Mouse (Mus musculus) bone marrow, adult 2 months (tissue): Measurements from ENCODE around the gene Lysmd2.

Source experiments
- CTCF ChIP-seq: fragments of 200-500 bp; IDR thresholded peaks from 2 replicates; pipeline ENCODE4 v1.5.1; 2011; ENCODE audit warnings: low read length, control low read depth; ENCODE audit not compliant: control insufficient read depth, insufficient read depth
- POLR2A ChIP-seq: fragments of 200-500 bp; IDR thresholded peaks from 2 replicates; pipeline ENCODE4 v1.6.1; 2011; ENCODE audit warnings: low read depth, mild to moderate bottlenecking, control low read depth, low read length, borderline replicate concordance; ENCODE audit not compliant: control insufficient read depth

DNA sequence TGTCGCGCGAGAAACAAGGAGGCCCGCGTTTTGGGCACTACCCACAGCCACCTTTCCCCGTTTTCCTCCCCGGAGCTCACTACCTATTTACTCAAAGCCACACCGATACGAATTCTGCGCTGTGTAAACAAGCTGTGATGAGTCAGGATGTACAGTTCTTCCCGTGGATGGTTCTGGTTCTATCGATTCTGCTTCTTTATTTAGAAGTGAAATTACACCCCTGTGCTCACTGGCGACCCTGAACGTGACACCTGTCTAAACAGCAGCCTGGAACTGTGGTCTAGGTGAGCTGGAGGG is 715 bp downstream of the Lysmd2 start:
- no peak for TF ChIP-seq CTCF
- TF ChIP-seq POLR2A, result no peak
